ENCODE assay signal across 8 mouse cellular contexts in the genomic region with DNA sequence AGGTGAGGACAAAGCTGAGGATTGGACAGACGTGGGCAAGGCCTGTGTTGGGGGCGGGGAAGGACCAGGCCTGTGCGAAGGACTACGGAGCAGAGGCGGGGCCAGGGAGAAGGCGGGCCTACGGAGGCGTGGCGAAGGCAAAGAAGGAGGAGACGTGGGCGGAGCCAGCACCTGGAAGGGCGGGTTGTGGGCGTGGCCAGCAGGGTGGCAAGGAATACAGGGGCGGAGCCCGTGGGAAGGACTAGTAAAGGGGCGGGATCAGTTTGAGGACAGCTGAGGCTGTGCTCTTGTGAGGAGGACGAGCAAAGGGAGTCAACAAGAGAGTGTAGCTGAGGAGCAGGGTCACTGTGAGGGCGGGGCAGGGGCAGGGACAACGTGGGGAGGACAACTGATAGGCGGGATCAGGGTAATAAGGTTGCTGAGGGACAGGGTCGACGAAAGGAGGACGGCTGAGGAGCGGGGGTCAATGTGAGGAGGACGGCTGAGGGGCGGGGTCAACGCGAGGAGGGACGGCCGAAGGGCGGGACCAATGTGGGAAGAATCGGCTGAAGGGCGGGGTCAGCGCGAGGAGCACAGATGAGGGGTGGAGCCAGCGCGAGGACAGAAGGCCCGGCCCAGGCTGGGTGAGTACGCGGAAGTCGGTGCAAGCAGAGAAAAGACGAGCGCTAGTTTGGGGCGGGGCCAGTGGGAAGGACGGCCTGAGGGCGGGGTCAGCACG. TPM values are rescaled to one million over a fixed set of nuclear protein-coding genes. Genes with fewer than 3 reads are reported as not detected.
DNase-seq lines count a peak whose midpoint lies in the region; ATAC-seq and TF ChIP-seq lines count a peak whose summit lies in the region.

No protein-coding gene starts in this region.

- intact Hi-C loops in gastrocnemius, adult 2 months (cut with DNase I) = loop anchor here (2.0 kb wide), 1 partner anchor 51 kb away; no protein-coding TSS in a partner anchor
- intact Hi-C loops in left cerebral cortex, adult 2 months (cut with DNase I) = loop anchor here (5.0 to 10.0 kb wide), 2 partner anchors 161 to 193 kb away; a partner anchor contains a TSS

- H3K27me3 ChIP-seq in hindbrain, postnatal 0 days (ENCODE audit: insufficient read depth, low read length) = no peaks in the 10 kb centered on the region

- 2% methylated on average over 45 of the region's 47 CpGs for WGBS in hindbrain, postnatal 0 days

- peak; percentile 98 for DNase-seq in ZHBTc4 (ENCODE audit: low read depth, low spot score)
- DNase-seq in gastrocnemius, adult 2 months = peak; percentile 100
- DNase-seq in hindbrain, postnatal 0 days (ENCODE audit: low spot score) = peak; percentile 98
- DNase-seq in left cerebral cortex, adult 2 months (ENCODE audit: extremely low spot score in 1 of 2, low spot score in 2 of 2) = peak; percentile 99
- DNase-seq in right cerebral cortex, adult 2 months (ENCODE audit: low spot score in 2 of 2) = peak; percentile 98
- DNase-seq in urinary bladder, postnatal 14 days (ENCODE audit: low spot score) = peak; percentile 100

- peak overlapping the region; percentile 94 for H3K27ac ChIP-seq in gastrocnemius, adult 2 months
- H3K27ac ChIP-seq in hindbrain, postnatal 0 days = peak overlapping the region; percentile 82
- H3K27ac ChIP-seq in left cerebral cortex, adult 2 months = peak overlapping the region; percentile 82

- no peaks in the 10 kb centered on the region for H3K9me3 ChIP-seq in hindbrain, postnatal 0 days (ENCODE audit: low read length)

- peak overlapping the region; percentile 99 for H3K4me2 ChIP-seq in hindbrain, postnatal 0 days (ENCODE audit: low read depth, low read length)

- H3K4me1 ChIP-seq in hindbrain, postnatal 0 days (ENCODE audit: insufficient read depth, low read length) = peaks cover 16% of the 10 kb centered on the region

- peak overlapping the region; percentile 89 for H3K4me3 ChIP-seq in gastrocnemius, adult 2 months
- peak overlapping the region; percentile 77 for H3K4me3 ChIP-seq in hindbrain, postnatal 0 days (ENCODE audit: low read length)
- peak overlapping the region; percentile 35 for H3K4me3 ChIP-seq in left cerebral cortex, adult 2 months

- H3K9ac ChIP-seq in hindbrain, postnatal 0 days (replicated peaks; ENCODE audit: low read length) = peak overlapping the region; percentile 78; the same call in 1 of the 2 replicates

- no peaks in the 10 kb centered on the region for H3K36me3 ChIP-seq in hindbrain, postnatal 0 days (ENCODE audit: insufficient read depth, low read length)

- no peak for TF ChIP-seq CTCF in gastrocnemius, adult 2 months (IDR thresholded peaks at IDR 0.05)
- TF ChIP-seq CTCF in hindbrain, postnatal 0 days (IDR thresholded peaks at IDR 0.05; ENCODE audit: low read depth) = no peak
- TF ChIP-seq CTCF in left cerebral cortex, adult 2 months (IDR thresholded peaks at IDR 0.05) = no peak

- peak; percentile 55 for ATAC-seq in common myeloid progenitor, adult 5-6 weeks (replicated peaks; ENCODE audit: low read depth, poor library complexity, severe bottlenecking)
- peak; percentile 92 for ATAC-seq in hindbrain, postnatal 0 days
- peak; percentile 75 for ATAC-seq in megakaryocyte, adult 5-6 weeks (ENCODE audit: poor library complexity, severe bottlenecking)

RNA-seq across cellular contexts. Expression of a gene that starts 0.5 kb away (rescaled TPM):
- total RNA-seq in common myeloid progenitor, adult 5-6 weeks (2017) = 53.0 and 72.2 TPM in 2 replicates
- 1 to 10 TPM; 6.6 to 8.8 TPM for total RNA-seq in gastrocnemius, adult 2 months (2021)
- total RNA-seq in hindbrain, postnatal 0 days (2014; rRNA removed) = 28.0 and 37.6 TPM in 2 replicates
- polyA plus RNA-seq in hindbrain, postnatal 0 days (2015; fragmentation: Nextera tagmentation; extraction: Ambion mirVana) = 1.5 and 2.0 TPM in 2 replicates
- 10 to 100 TPM; 39.5 to 42.1 TPM for total RNA-seq in left cerebral cortex, adult 2 months (2021)
- 4.3 and 4.5 TPM in 2 replicates for total RNA-seq in megakaryocyte, adult 5-6 weeks (2015)
- 4.8 and 5.6 TPM in 2 replicates for total RNA-seq in megakaryocyte, adult 5-6 weeks (2017)

Comparison
In these comparisons a context has a peak if more than half of its experiments do, and no peak if none do; other contexts are left out.
1. Peak in every context shown above with its lines: DNase-seq, ATAC-seq, H3K4me3 ChIP-seq and H3K27ac ChIP-seq.
2. H3K4me3 ChIP-seq: peak in every context shown above with its lines; median percentile 89 in gastrocnemius, adult 2 months; 77 in hindbrain, postnatal 0 days; 35 in left cerebral cortex, adult 2 months.